Mouse (Mus musculus) CH12.LX (cell line): ENCODE measurements around the gene Lcn5.
"Not testable (repeated sequence)": the region's sequence is repeated elsewhere in the genome, so short reads cannot be mapped to it uniquely, and the experiment has no call there.

Source experiments
- CTCF ChIP-seq, 2 experiments: IDR thresholded peaks in 1 of 2; conservative IDR thresholded peaks in 1 of 2; 2 replicates each; pipeline ENCODE4 v1.5.1; 2011 to 2012; ENCODE audit warnings: low read depth in 2 of 2, low read length in 2 of 2, improper control_type of control experiment in 1 of 2, inconsistent platforms in 1 of 2, mild to moderate bottlenecking in 1 of 2, moderate library complexity in 1 of 2
- ETS1 ChIP-seq: conservative IDR thresholded peaks from 2 replicates; pipeline ENCODE4 v1.6.1; 2012; ENCODE audit warnings: low read depth, mild to moderate bottlenecking, inconsistent platforms, low read length, improper control_type of control experiment, moderate library complexity
- HCFC1 ChIP-seq: IDR thresholded peaks from 2 replicates; pipeline ENCODE4 v1.6.1; 2012; ENCODE audit warnings: low read depth, mild to moderate bottlenecking, inconsistent platforms, low read length, improper control_type of control experiment
- ZMIZ1 ChIP-seq: IDR thresholded peaks from 2 replicates; pipeline ENCODE4 v1.6.1; 2012; ENCODE audit warnings: low read depth, mild to moderate bottlenecking, inconsistent platforms, low read length, improper control_type of control experiment

DNA sequence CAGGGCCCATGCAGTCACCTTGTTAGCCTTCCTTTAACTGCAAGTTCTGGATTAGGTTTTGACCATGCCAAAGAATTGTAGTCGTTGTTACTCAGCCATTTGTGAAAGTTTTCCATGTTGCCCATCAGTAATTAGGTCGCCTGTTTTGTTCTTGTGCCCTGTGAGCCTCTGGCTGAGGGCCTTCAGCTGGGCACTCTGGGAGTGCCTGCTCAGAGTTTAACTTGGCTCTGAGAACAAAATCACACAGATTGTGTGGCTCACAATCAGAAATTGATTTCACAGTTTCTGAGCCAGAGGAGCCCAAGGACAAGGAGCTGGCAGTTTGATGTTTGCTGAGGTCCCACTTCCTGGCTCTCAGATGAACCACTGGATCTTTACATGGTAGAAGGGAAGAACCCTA is 52.0 kb downstream of the Lcn5 start:
- not testable (repeated sequence) for TF ChIP-seq HCFC1; CTCF (conservative IDR thresholded peaks at IDR 0.05 in 1 of 2, IDR thresholded peaks at IDR 0.05 in 1 of 2; ENCODE audit: low read depth in 2 of 2, low read length in 2 of 2); ETS1; ZMIZ1
